Mouse (Mus musculus): ENCODE measurements around the gene Ankrd36.

- TF ChIP-seq CTCF (IDR thresholded peaks at IDR 0.05) (no peak), EP300 (IDR thresholded peaks at IDR 0.05; ENCODE audit: insufficient read depth, low read depth, low read length) (no peak), POLR2A (IDR thresholded peaks at IDR 0.05; ENCODE audit: insufficient read depth, low read depth, low read length) (no peak)
These were observed 18.1 kb upstream of the Ankrd36 start for GRCm38 (mm10) chr11:5551430-5551829.

Measured in heart, adult 2 months (tissue).